Mouse (Mus musculus): ENCODE measurements around the gene Tshz3.

Tshz3 gene

DNA sequence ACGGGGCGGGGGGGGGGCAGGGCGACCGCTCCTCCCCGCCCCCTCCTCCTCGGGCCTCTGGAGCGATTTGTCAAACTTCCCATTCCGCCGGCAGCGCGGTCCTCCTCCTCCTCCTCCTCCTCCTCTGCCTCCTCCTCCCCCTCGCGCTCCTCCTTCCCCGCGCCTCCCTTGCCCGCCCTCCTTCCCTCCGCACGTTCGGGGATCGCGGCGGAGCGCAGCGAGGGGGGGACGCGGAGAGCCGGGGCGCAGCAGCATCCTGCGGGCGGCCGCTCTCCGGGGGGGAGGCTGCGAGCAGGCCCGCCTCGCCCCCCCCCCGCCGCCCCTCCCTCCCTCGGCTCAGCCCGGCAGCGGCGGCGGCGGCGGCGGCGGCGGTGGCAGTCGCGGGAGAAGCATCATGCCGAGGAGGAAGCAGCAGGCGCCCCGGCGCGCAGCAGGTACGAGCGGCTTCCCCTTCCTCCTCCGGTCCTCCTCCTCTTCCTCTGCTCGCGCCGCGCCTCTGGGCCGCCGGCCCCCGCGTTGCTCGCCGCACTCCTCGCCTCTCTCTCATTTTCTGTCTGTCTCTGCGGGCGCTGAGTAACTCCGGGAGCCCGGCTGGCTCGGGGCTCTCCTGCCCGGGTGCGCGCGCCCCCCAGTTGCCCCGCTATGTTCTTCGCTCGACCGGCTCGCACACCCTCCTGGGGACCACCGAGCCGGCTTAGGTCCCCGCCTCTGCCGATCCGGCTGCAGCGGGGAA is at the start of gene Tshz3:
Gene Tshz3, plus strand, starts transcription at position 263 of the 733 bp plus-strand sequence.
- DNase-seq (ENCODE audit: low read depth) = no peak

DNA sequence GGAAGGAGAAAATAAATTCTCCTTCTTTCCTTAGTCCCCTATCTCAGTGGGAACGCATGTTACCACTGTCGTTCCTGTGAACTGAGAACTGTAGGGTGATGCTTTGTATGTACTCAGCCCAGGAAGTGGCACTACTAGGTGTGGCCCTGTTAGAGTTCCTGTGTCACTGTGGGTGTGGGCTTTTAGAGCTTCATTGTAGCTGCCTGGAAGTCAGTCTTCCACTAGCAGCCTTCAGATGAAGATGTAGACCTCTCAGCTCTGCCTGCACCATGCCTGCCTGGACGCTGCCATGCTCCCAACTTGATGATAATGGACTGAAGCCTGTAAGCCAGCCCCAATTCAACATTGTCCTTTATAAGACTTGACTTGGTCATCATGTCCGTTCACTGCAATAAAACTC is 42.0 kb upstream of the Tshz3 start:
- no peak for DNase-seq (ENCODE audit: low read depth)

DNA sequence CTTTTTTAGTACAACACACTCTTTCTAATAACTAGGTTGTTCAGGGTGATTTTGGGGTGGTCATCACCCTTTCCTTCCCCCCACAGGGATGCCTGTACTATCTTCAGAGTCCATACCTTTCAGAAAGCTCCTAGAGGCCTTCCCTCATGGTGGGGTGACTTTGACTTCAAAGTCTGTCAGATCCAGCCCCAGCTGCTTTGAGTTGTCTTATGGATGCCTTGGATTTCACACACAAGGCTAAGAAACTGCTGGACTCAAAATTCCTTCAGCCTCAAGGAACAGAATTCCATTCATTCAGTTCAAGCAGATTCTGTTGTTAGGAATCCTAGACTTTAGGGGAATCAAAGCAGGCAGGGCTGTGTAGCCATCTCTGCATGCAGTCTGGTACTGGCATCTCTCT is 41.5 kb upstream of the Tshz3 start:
- DNase-seq (ENCODE audit: low read depth) = no peak

DNA sequence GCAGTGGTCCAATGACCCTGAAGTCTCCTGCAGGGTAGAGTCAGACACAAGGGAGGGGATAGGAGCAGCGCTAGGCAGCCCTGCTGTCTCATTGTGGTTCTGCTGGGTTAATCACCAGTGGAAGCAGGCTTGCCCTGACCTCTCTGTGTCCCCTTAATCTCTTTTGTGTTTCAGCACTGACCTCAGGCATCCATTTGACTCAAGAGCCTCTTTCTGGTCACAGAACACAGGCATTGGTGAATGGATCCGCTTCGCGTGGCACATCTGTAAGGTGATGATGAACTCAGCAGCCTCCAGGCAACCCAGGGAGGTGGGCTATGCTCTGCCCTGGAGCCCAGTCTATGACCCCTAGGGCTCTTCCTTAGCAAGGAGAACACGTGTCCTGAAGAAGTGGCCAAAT is 39.6 kb upstream of the Tshz3 start:
- DNase-seq (ENCODE audit: low read depth) = no peak

DNA sequence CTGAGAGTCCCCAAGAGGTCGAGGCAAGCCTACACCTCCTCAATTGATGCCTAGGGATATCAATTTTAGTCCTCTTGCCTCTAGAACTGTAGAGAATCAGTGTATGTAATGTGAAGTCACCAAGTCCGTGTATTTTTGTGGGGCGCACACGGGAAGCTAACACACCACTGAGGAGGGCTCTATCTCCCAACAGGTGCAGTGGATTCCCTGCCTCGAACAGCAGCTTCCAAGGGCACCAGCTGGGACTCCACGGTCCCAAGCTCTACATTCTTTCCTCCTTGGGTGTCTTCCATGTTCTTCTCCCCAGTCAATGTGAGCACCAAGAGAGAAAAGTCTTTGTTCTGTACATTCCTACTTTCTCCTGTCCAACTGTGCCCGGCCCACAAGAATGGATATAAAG is 38.7 kb upstream of the Tshz3 start:
- no peak for DNase-seq (ENCODE audit: low read depth)

DNA sequence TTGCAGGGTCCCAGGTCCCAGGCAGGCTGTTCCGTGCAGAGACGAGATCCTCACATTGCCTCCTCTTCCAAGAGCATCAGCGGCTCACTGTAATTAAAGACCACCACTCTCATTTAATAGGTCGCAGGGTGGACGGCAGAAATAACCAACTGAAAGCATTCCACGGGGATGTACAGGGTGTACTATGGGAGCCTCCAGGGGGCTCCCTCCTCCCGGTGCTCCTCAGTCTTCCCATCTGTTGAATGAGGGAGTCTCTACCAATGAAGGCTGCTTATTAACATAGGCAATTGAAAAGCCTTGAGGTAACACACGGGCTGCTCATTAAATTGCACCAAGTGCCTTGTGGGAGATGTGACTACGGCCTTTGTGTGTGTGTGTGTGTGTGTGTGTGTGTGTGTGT is 37.3 kb upstream of the Tshz3 start:
- no peak for DNase-seq (ENCODE audit: low read depth)

DNA sequence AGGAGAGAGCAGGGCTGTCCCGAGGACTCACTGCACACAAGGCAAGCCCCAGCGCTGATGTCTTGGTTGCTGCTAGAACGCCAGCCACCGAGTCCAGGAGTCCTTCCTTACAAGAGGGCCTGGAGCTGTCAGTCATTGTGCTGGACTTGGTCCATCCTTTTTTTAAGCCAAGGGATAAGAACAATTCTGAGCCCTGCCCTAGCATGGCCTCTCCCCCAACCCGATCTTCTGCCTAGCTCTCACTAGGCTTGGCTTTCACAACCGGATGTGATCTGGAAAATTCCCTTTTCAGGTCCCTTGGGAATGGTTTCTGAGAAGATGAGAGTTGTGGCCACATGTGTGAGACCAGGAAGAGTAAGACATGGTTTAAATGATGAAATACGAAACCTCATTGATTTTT is 34.5 kb upstream of the Tshz3 start:
- no peak for DNase-seq (ENCODE audit: low read depth)

DNA sequence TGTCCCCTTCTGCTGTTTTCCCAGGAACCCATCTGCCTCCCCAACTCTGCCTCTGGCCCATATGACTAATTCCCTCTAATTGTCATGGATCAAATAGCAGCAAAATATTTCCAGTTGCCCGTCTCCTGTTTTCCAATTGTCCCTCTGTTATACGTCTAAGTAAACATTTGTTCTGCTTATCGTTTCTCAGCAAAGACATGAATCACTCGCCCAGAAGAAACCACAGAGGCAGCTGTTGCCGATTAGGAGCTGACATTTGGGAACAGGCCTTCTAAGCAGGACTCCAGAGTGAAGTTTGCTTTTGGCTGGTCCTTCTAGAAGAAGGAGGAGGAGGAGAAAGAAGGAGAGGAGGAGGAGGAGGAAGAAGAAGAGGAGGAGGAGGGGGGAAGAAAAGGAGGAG is 30.2 kb upstream of the Tshz3 start:
- DNase-seq (ENCODE audit: low read depth) = peak; percentile 55

DNA sequence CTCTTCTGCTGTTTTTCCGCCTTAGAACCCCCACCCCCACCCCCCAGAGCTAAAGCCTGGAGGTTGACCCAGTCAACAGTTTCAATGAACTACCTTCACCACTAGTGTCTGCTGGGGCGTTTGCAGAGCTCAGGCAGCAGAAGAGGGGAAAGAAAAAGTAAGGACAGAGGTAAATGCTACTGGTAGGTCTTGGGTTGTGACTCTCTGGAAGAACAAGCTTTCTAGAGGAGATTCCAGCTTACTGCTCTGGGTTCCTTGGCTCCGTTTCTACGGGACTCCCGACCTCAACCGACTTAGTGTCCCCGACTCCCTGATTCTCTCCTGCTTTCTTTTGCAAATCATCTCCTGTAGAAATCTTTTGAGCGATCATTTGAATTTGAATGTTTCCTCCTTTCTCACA is 19.9 kb upstream of the Tshz3 start:
- no peak for DNase-seq (ENCODE audit: low read depth)

DNA sequence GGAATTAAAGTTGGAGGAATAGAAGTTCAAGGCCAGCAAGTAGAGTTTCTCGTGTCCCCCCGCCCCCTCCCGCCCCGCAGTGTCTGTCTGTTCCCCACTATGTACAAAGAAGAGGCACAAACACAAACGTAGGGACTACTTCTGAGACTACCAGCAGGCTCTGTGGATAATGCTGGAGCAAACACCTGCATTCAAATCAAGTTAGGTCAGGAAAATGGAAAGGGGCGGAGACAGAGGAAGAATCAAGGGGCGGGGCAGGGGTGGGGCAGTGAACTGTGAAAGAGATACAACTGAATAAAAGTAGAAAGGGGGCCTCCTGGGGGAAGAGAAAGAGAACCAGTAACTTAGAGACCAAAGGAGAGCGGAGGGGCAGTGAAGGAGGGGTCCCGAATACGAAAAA is 19.4 kb upstream of the Tshz3 start:
- DNase-seq (ENCODE audit: low read depth) = no peak

DNA sequence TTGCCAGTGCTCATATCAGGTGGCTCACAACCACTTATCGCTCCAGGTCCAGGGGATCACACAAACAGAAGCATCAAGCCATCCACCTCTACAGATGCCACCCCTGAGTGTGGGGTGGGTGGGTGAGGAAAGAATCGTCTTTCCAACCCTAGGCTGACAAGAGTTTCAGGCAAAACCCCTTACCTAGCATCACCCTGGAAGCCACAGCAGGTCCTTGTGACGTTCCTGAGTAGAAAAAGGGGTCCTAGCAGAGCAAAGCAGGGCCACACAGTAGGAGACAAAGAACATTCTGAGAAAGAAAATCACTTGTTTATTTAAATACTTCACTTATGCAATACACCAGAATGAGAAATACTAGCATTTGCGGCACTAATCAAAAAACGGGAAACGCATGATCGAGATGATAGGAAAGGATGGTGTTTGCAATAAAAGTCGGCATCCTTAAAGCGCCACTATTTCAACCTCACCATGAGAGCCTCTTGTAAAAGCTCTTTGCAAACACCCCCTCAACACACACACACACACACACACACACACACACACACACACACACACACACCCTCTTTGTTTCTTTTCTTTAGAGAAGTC is 18.8 kb upstream of the Tshz3 start:
- DNase-seq (ENCODE audit: low read depth) = no peak

DNA sequence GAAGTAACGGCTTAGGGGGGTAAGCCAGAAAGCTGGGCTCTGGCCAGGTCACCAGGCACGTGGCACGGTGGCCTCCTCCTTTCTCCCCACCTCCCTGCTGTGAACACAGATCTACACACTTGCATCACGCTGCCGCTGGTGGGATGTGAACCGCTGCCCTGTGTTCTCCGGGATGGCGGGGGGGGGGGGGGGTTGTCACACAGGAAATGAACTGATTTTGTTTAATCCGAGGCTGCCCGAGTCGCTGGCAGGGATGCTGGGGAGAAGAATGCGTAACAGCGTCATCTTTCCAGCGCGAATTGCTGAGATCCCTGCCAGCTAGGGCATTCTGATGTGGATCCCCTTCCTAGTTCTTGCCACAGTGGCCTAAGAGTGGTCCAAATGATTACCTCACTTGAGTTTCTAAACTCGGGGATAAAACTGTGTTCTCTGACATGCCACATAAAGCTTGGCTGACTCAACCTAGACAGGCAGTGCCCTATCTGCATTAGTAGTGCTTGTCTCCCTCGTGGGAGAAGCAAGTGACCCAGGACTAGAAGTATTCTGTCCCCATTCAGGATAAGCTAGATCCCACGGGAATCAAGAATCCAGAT is 18.0 kb upstream of the Tshz3 start:
- DNase-seq (ENCODE audit: low read depth) = no peak

DNA sequence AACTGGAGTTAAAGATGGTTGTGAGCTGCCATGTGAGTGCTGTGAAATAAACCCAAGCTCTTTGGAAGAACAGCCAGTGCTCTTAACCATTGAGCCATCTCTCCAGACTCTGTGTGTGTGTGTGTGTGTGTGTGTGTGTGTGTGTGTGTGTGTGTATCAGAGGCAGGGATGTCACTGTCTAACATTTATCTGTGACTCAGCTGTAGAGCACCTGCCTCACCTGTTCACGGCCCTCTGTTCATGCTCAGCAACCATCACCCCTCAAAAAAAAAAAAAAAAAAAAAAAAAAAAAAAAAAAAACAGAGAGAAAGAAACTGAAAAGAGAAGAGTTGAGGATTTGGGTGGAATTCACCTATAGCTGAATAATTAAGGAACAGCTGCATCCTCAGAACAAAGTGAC is 10.4 kb upstream of the Tshz3 start:
- DNase-seq (ENCODE audit: low read depth) = no peak

DNA sequence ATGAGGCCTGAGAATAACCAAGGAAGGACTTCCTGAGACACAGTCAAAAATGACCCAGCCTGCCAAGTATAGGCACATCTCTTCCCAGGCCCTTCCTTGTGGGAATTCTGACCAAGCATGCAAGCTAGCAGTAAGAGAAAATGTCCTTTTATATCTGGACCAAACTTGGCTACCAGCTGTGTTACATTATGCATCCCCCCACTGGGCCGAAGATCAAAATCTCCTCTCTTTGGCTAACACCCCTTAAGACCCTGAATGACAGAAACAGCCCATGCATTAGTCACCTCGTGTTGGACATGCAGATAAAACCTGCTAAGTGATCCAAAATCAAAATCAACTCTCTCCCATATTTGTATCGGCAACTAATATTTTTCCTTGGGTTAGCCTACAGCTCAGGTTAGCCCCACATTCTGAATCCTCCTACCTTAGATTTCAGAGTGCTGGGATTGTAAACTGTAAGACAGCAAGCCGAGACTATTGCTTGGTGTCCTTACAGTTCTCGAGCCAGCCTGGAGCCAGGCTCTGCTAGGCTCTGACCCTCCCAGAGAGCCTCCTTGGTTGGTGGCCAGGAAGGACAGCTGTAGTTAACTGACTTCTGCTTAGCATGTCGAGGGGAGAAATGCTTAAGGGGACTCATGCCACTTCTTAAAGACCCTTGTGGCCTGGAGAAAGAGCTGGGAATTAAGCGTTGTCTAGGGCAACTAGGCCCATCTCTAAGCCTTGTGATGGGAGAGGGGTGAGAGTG is 8.7 kb upstream of the Tshz3 start:
- no peak for DNase-seq (ENCODE audit: low read depth)

DNA sequence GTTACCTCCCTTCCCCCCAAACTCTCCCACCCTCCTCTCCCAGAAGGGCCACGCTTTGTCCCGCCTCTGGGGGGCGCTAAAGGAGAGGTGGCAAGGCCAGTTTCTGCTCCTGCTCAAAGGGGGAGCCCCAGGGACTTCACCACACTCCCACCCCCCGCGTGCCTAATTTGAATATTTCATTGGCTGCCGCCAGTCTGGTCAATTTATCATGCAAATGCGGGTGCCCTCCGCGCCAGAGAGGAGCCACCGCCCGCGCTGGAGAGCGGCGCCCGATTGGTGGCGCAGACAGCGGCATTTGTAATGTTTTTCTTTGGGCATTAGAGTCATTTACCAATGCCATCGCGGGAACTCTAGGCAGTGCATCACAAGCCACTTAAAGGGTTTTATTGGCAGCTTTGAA is 7.4 kb upstream of the Tshz3 start:
- no peak for DNase-seq (ENCODE audit: low read depth)

DNA sequence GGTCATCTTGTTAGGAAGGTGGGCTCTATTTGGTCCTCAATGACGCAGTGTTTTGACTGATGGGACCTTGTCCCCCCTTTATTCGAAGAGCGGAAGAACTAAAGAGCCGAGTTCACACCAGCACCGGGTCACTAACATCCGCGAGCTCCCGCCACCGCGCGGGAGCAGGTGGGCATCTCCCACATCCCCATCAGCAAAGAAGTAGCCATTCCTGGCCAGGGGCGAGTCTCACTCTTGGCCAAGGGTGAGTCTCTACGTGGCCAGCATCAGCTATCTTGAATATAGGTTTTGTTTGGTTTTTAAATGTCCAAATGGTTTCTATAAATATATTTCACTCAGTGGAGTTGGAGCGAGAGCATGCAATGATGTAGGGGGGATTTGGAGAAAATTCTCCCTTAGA is 6.3 kb upstream of the Tshz3 start:
- DNase-seq (ENCODE audit: low read depth) = no peak

DNA sequence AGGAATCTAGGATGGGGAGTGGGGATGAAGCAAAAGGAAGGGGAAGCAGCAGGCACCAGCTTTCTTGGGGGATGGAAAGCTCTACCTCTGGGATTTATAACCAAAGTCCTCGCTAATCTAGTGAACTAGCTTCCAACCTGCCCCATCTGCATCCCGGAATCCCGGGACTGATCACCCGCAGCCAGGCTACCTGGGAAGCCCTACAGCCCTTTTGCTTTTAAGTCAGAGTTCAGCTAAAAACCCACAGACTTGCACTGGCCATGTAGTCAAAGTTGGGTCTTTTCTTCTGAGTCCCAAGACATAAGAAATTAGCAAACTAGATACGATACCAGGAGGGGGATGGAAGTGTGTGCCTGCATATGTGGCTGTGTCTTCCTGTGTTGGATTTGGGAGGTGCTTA is 5.5 kb upstream of the Tshz3 start:
- no peak for DNase-seq (ENCODE audit: low read depth)

DNA sequence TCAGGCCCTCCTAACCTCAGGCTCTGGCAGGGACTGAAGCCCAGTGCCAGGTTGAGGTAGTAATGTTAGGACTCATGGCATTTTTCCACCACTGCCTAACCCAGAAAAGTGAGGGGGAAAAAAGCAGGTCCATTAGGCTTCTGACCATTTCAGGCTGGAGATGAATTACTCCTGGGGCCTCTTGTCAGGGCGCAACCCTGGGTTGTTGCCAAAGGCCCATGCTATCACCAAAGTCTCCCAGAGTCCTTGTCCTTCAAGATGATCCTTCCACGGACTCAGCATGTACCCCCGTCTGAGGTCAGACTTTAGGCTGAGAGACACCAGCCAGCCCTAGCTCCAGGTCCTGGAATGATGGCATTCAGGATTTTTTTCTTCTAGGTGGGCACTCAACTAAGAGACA is 4.8 kb upstream of the Tshz3 start:
- no peak for DNase-seq (ENCODE audit: low read depth)

DNA sequence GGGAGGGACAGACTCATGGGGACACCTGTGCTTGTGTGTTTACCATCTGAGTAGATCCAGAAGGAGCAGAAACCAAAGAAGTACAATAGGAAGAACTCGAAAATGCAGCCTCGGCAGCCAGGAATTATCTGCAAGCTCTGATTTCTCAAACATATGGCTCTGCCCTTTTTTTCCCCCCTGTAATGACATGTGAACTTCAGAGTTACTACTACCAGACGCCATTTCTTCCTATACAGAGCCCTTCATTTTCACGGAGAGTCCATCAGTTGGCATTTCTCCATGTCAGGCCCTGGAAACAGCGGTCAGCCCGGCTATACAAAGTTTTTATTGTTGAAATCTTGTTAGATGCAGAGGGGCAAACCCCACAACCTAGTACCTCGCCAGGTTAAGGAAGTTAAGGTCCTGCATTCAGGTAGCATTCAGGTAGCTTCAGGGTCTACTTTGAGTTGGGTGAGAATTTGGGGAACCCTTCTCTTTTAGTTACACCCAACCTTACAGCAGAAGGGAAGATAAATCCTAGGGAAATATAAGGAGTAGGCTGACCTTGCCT is 3.2 kb upstream of the Tshz3 start:
- DNase-seq (ENCODE audit: low read depth) = no peak

DNA sequence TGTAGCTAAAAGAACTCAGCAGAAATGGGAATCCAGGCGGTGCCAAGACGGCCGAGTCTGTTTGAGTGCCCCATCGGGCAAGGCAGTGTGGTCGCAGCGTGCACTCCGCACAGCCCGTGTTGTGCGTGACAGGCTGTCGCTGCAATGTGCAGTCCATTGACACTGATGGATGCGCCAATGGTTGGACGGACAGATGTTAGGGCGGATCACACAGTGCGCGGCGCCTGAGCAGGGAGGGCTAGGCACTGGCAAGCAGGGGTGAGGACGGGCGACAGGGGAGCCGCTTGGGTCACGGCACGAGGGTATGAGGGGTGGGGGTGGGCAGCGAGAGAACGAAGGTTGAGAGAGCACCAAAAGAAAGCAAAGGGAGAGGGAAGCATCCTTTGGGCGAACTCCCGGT is 2.6 kb upstream of the Tshz3 start:
- no peak for DNase-seq (ENCODE audit: low read depth)

DNA sequence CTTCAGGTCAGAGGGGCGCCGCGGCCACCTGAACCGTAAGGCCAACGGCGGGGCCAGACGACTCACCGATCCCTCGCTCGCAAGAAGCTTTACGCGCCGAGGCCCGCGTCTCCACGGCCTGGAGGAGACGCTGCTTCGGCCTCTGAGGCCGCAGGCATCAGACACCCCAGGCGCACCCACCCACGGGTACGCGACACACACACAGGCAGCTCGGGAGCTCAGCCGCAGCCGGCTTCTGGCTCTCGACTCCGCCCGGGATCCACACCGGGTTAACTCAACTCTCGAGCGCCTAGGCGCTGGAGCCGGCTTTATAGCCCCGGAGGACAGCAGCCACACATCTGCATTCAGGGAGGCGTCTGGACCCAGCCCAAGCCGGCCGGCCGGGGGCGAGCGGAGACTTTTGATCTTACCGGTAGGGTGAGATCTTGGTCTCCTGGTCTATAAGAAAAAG is 2.1 kb upstream of the Tshz3 start:
- DNase-seq (ENCODE audit: low read depth) = peak; percentile 42

DNA sequence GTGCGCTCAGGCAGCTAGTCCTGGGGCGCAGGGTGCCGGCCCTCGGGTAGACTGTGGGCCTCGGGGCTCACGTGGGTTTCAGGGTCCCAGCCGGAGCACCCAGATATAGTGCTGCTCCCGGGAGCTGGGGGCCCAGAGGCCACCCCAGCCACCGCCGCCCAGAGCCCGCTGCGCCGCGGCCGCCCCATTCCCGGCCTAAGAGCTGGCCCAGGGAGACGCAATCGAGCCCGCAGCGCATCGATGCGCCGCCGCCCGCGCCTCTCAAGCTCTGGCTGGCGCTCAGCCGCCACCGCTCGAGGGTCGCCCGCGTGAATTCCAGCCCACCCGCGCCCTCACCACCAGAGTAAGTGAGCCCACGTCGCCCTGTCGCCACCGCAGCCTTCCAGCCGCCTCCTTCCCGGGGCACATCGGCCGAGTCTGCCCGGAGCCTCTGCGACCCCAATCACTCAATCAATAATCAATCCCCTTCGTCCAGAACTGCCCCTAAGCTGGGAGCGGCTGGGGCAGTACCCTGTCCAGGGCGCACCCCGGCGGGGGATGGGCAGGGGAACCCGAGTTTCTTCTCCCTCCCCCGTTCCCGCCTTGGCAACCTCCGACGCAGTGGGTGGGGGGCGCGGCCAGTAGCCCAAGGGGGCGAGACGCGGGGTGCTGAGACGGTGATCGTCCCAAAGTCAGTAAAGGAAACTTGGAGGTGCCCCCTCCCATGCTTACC is 1.4 kb upstream of the Tshz3 start:
- DNase-seq (ENCODE audit: low read depth) = peak; percentile 72

All from NIH3T3 (cell line).